Mouse (Mus musculus) thymus, adult 18-20 months (tissue): ENCODE results near the gene Wdr27.
"Not testable (repeated sequence)": the region's sequence is repeated elsewhere in the genome, so short reads cannot be mapped to it uniquely, and the experiment has no call there.

Experiments
- DNase-seq, 2 experiments: peaks; one replicate each; pipeline ENCODE4 v3.0.0; 2022; ENCODE audit warnings: mixed read lengths in 2 of 2

Gene Wdr27

GRCm38 (mm10) chr17:14928631-14929030 lies 14.3 kb downstream of the Wdr27 start:
- DNase-seq: no peak

- no peak for DNase-seq
Observed at GRCm38 (mm10) chr17:14927644-14928218, 15.2 kb downstream of the Wdr27 start.

- DNase-seq: no peak
Observed at GRCm38 (mm10) chr17:14921582-14921981, 21.4 kb downstream of the Wdr27 start.

- no peak for DNase-seq
Observed at GRCm38 (mm10) chr17:14917866-14918265, 25.1 kb downstream of the Wdr27 start.

GRCm38 (mm10) chr17:14914401-14914800 lies 28.6 kb downstream of the Wdr27 start:
- DNase-seq: no peak

- DNase-seq: no peak
Observed at GRCm38 (mm10) chr17:14912981-14913380, 30.0 kb downstream of the Wdr27 start.

- no peak for DNase-seq
Observed at GRCm38 (mm10) chr17:14912420-14912819, 30.5 kb downstream of the Wdr27 start.

GRCm38 (mm10) chr17:14910771-14911170 lies 32.2 kb downstream of the Wdr27 start:
- no peak for DNase-seq

GRCm38 (mm10) chr17:14909331-14909730 lies 33.6 kb downstream of the Wdr27 start:
- DNase-seq: peak in 1 of 2 experiments; percentile 69

- no peak for DNase-seq
Observed at GRCm38 (mm10) chr17:14907136-14907535, 35.8 kb downstream of the Wdr27 start.

- DNase-seq: no peak
Observed at GRCm38 (mm10) chr17:14906611-14907010, 36.3 kb downstream of the Wdr27 start.

GRCm38 (mm10) chr17:14904637-14905265 lies 38.2 kb downstream of the Wdr27 start:
- DNase-seq: peak in 1 of 2 experiments; percentile 47

- no peak for DNase-seq
Observed at GRCm38 (mm10) chr17:14904206-14904605, 38.8 kb downstream of the Wdr27 start.

GRCm38 (mm10) chr17:14903212-14903611 lies 39.7 kb downstream of the Wdr27 start:
- DNase-seq: no peak

GRCm38 (mm10) chr17:14898972-14899371 lies 44.0 kb downstream of the Wdr27 start:
- no peak for DNase-seq

GRCm38 (mm10) chr17:14895058-14895457 lies 47.9 kb downstream of the Wdr27 start:
- DNase-seq: not testable (repeated sequence)

- DNase-seq: no peak
Observed at GRCm38 (mm10) chr17:14886933-14887332, 56.0 kb downstream of the Wdr27 start.

- no peak for DNase-seq
Observed at GRCm38 (mm10) chr17:14874656-14875204, 68.2 kb downstream of the Wdr27 start.

GRCm38 (mm10) chr17:14860220-14860619 lies 82.7 kb downstream of the Wdr27 start:
- DNase-seq: no peak

GRCm38 (mm10) chr17:14847709-14848108 lies 95.2 kb downstream of the Wdr27 start:
- DNase-seq: no peak

- no peak for DNase-seq
Observed at GRCm38 (mm10) chr17:14846880-14847279, 96.1 kb downstream of the Wdr27 start.

- DNase-seq: no peak
Observed at GRCm38 (mm10) chr17:14826715-14827295, 116.2 kb downstream of the Wdr27 start.

GRCm38 (mm10) chr17:14824938-14825337 lies 118.0 kb downstream of the Wdr27 start:
- DNase-seq: no peak

- no peak for DNase-seq
Observed at GRCm38 (mm10) chr17:14817975-14818374, 125.0 kb downstream of the Wdr27 start.
